Mouse (Mus musculus) midbrain, embryonic 15.5 days (tissue): ENCODE measurements at regions not wholly inside any gene's neighbourhood (a gene's known extent, or its start where the extent isn't known, plus 50 kb on each side); places are given as distances from the start of the nearest gene placed in this dataset.

Experiments
- ATAC-seq: fragments of 200-750 bp; cut with Nextera tagmentation; replicated peaks from 2 replicates; pipeline ENCODE4 v1.8.0; 2017; ENCODE audit warnings: moderate TSS enrichment
- H3K27ac ChIP-seq: fragments of 300-500 bp; sonication (generic); 2 replicates; pipeline ENCODE4 v1.5.1; 2015; ENCODE audit warnings: mild to moderate bottlenecking, inconsistent platforms
- H3K27me3 ChIP-seq: fragments of 300-500 bp; sonication (generic); replicated peaks from 2 replicates; pipeline ENCODE4 v1.6.1; 2015; ENCODE audit warnings: inconsistent platforms
- H3K36me3 ChIP-seq: fragments of 300-500 bp; sonication (generic); replicated peaks from 2 replicates; pipeline ENCODE4 v1.6.1; 2015; ENCODE audit warnings: inconsistent platforms
- H3K4me1 ChIP-seq: fragments of 300-500 bp; sonication (generic); 2 replicates; pipeline ENCODE4 v1.6.1; 2015; ENCODE audit warnings: inconsistent platforms
- H3K4me2 ChIP-seq: fragments of 300-500 bp; sonication (generic); 2 replicates; pipeline ENCODE4 v1.6.1; 2015; ENCODE audit warnings: inconsistent platforms, mild to moderate bottlenecking, moderate library complexity
- H3K4me3 ChIP-seq: fragments of 300-500 bp; sonication (generic); 2 replicates; pipeline ENCODE4 v1.5.1; 2015; ENCODE audit warnings: mild to moderate bottlenecking, inconsistent platforms
- H3K9ac ChIP-seq: fragments of 300-500 bp; sonication (generic); 2 replicates; pipeline ENCODE4 v1.6.1; 2015; ENCODE audit warnings: mild to moderate bottlenecking, inconsistent platforms
- H3K9me3 ChIP-seq: fragments of 300-500 bp; sonication (generic); 2 replicates; pipeline ENCODE4 v1.6.1; 2016; ENCODE audit warnings: inconsistent platforms
- WGBS: fragments of 180-500 bp; shearing (Covaris S2); methylation state at CpG from one replicate; pipeline ENCODE4 v1.1.7; 2015; ENCODE audit warnings: mixed read lengths; 5-methylcytosine and 5-hydroxymethylcytosine counted together

DNA sequence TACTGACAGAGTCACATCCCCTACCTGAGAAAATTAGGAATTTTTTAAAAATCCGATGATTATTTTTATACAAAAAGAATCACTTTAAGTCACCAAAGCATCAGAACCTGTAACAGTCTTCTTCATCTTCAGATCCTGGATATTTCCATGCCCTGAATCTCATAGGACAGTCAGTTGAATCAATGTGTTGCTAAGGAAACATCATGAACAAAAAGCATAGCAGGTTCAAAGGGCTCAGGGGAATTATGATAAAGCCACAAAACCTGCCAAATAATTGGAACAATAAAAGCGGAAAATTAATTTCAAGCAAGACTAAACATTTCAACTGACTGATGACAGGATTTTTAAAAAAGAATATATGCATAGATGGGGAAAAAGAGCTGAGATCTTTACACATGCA, 393.9 kb downstream of the Bckdhb start:
- H3K9ac ChIP-seq = no peak overlapping the region
- H3K27me3 ChIP-seq = no peaks in the 10 kb centered on the region
- H3K4me2 ChIP-seq = no peak overlapping the region
- H3K9me3 ChIP-seq = no peaks in the 10 kb centered on the region
- WGBS = 68% methylated on average over 2 of the region's 2 CpGs
- no peak overlapping the region for H3K4me3 ChIP-seq
- peaks cover 8% of the 10 kb centered on the region for H3K4me1 ChIP-seq
- peak; percentile 65 for ATAC-seq
- no peak overlapping the region for H3K27ac ChIP-seq
- H3K36me3 ChIP-seq = no peaks in the 10 kb centered on the region

DNA sequence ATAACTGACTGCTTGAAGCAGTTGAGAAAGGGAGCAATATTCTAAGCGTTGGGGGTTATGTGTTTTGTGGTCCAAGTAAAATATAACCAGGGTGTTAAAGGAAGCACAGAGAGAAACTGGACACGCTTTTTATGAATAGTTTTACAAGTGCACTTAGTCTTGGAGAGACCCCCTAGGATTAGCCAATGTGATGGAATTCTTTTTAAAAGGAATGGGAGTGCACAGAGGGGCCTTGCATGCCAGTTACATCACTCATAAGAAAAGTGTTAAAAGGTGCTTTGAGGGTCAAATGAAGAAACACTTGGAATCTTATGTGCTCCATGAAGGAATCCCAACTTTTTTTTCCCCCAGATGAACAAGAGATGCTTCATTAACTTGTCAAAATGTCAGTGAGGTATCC, 394.4 kb downstream of the Bckdhb start:
- Histone ChIP-seq H3K4me2 (no peak overlapping the region), H3K27me3 (no peaks in the 10 kb centered on the region), H3K9me3 (no peaks in the 10 kb centered on the region), H3K9ac (no peak overlapping the region), H3K27ac (no peak overlapping the region), H3K4me3 (no peak overlapping the region), H3K36me3 (no peaks in the 10 kb centered on the region), H3K4me1 (peaks cover 8% of the 10 kb centered on the region)
- no peak for ATAC-seq
- 27% methylated on average over 2 of the region's 2 CpGs for WGBS

DNA sequence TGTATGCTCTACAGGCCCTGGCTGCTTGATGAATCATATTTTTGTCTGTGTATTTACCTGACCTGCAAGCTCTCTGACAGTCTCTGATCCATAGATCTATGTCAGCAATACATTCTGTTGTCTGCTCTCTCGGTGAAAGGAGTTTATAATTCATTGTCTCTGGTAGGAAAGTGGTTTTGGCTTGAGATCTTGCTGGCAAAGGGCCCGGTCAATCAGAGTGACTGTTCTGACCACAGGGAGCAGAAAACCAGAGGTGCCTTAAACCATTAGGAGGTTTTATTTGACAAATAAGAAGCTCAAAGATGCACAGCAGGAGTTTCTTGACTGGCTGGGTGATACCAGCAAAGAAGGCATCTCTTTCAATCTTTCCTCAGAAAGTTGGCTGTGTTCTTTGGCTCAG, 398.2 kb downstream of the Bckdhb start:
- Histone ChIP-seq H3K4me3 (no peak overlapping the region), H3K9ac (no peak overlapping the region), H3K27ac (no peak overlapping the region), H3K9me3 (no peaks in the 10 kb centered on the region), H3K4me2 (no peak overlapping the region), H3K4me1 (peaks cover 8% of the 10 kb centered on the region), H3K36me3 (no peaks in the 10 kb centered on the region), H3K27me3 (no peaks in the 10 kb centered on the region)
- ATAC-seq = no peak
- WGBS = 56% methylated on average over 2 of the region's 2 CpGs

DNA sequence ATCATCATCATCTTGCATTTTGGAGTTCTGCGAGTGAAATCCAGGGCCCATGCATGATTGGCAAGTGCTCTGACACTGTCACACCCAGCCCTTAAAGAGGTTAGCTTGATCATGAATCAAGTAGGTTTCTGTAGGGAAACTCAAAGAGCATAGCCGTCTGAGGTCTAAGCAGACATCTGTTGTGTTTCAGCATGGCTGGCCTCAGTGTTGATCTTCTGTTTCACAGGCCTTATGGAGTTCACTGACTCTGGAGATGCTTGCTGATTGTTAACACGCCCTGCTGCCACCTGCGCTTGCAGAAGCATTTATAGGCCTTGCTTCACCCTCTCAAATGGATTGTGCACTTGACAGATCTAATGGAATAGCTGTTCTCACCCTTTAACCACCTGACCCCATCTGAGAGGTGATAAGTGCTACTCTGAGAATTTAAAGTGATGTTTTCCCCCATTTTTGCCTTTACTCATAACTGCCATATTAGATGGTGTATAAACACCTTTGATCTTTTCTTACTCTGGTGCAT, 406.2 kb downstream of the Bckdhb start:
- no peaks in the 10 kb centered on the region for H3K4me1 ChIP-seq
- no peaks in the 10 kb centered on the region for H3K27me3 ChIP-seq
- no peak overlapping the region for H3K27ac ChIP-seq
- 0 out of 2 replicates have a peak, but pooled peaks have one; percentile 58 for ATAC-seq
- WGBS = 76% methylated on average over 4 of the region's 4 CpGs
- H3K4me2 ChIP-seq = no peak overlapping the region
- no peak overlapping the region for H3K4me3 ChIP-seq
- no peaks in the 10 kb centered on the region for H3K9me3 ChIP-seq
- no peak overlapping the region for H3K9ac ChIP-seq
- H3K36me3 ChIP-seq = no peaks in the 10 kb centered on the region

DNA sequence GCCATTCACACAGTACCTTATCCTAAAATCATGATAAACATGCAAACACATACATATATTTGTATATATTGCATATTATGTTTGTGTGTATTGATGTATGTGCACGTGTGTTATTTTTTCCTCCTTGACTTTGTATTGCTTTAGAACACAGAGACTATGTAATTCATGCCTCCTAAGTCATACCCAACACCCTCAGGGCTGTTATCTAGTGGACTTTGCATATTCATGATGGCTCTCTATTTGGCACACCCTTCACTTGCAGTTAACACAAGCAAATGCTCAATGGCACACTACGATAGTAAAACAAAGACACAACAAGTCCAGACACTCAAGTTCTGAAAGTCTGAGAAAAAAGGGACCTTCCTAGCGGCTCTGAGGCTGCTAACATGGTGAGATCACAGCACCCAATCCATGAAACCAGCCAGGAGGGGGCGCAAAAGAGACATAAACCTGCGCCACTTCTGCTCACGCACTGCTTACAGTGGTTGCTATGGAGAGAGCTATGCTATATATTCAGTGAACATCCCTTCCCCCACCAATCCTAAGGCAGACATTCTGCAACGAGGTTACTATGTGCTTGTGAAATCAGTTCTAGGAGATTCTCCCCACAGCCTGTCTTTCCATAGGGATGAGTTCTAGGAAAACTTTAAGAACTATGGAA, 418.6 kb downstream of the Bckdhb start:
- Histone ChIP-seq H3K9me3 (no peaks in the 10 kb centered on the region), H3K27ac (no peak overlapping the region), H3K36me3 (no peaks in the 10 kb centered on the region), H3K4me3 (no peak overlapping the region), H3K4me2 (no peak overlapping the region), H3K27me3 (no peaks in the 10 kb centered on the region), H3K4me1 (0 out of 2 replicates have a peak, but pooled peaks cover 5% of the 10 kb centered on the region), H3K9ac (no peak overlapping the region)
- peak; percentile 94 for ATAC-seq
- WGBS = 17% methylated on average over 7 of the region's 7 CpGs

DNA sequence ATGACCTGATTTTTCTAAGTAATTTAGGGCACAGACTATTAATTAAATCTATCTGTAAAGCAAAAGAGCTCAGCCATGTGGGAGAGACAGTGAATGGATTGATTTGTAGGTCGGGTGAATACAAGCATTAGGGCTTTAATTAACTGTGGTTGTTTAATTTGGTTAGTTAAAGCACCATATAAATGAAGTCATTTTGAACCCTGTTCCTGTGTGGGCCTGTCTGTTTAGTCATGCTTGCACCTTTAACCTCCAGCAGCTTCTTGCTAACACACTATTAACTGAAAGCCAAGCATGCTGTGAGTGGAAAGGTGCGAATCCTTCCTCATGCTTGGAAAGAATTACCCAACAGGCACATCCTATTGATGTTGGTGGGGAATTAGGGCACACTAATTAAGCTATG, 425.3 kb downstream of the Bckdhb start:
- Histone ChIP-seq H3K4me3 (no peak overlapping the region), H3K9ac (no peak overlapping the region), H3K4me1 (no peaks in the 10 kb centered on the region), H3K9me3 (no peaks in the 10 kb centered on the region), H3K4me2 (no peak overlapping the region), H3K27me3 (no peaks in the 10 kb centered on the region), H3K36me3 (no peaks in the 10 kb centered on the region), H3K27ac (no peak overlapping the region)
- 31% methylated on average over 2 of the region's 2 CpGs for WGBS
- ATAC-seq = no peak

DNA sequence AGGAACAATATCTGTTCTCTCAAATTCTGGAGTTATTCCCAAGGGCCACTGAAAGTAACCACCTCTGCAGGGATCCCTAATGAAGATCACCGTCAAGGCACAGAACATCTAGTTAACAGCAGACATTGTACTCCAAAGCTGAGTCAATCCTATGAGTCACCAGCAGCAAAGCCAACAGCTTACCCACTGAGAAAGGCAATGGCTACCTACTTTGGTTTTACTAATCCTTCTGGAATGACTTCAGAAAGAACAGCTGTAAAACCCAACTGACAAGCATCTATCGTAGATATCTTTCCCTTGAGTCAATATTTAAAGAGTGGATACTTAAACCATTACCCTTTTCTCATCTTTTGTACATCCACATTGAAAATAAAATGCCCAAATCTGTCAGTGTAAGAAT, 429.5 kb downstream of the Bckdhb start:
- ATAC-seq = no peak
- H3K36me3 ChIP-seq = no peaks in the 10 kb centered on the region
- no peak overlapping the region for H3K9ac ChIP-seq
- no peaks in the 10 kb centered on the region for H3K4me1 ChIP-seq
- 85% methylated on average over 2 of the region's 2 CpGs for WGBS
- no peak overlapping the region for H3K4me2 ChIP-seq
- H3K27me3 ChIP-seq = no peaks in the 10 kb centered on the region
- no peak overlapping the region for H3K27ac ChIP-seq
- no peaks in the 10 kb centered on the region for H3K9me3 ChIP-seq
- H3K4me3 ChIP-seq = no peak overlapping the region

DNA sequence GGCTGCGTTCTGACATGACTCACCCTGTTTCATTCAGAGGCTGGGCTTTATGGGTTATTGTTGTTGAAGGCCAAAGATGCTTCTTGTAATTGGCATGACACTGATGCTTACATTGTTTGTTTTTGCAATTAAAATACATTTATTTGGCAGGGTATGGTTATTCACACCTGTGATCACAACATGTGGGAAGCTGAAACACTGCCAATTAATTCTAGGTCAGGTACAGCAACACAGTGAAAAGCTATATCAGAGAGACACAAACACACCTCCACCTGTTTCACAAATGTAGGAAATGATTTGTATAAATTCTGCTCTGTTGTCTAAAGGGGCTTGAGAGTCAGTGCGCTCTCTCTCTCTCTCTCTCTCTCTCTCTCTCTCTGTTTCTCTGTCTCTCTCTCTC, 431.2 kb downstream of the Bckdhb start:
- no peak overlapping the region for H3K9ac ChIP-seq
- no peaks in the 10 kb centered on the region for H3K9me3 ChIP-seq
- WGBS = 96% methylated on average over 2 of the region's 2 CpGs
- H3K4me1 ChIP-seq = no peaks in the 10 kb centered on the region
- H3K4me2 ChIP-seq = no peak overlapping the region
- H3K27me3 ChIP-seq = no peaks in the 10 kb centered on the region
- no peak for ATAC-seq
- H3K36me3 ChIP-seq = no peaks in the 10 kb centered on the region
- no peak overlapping the region for H3K27ac ChIP-seq
- H3K4me3 ChIP-seq = no peak overlapping the region

DNA sequence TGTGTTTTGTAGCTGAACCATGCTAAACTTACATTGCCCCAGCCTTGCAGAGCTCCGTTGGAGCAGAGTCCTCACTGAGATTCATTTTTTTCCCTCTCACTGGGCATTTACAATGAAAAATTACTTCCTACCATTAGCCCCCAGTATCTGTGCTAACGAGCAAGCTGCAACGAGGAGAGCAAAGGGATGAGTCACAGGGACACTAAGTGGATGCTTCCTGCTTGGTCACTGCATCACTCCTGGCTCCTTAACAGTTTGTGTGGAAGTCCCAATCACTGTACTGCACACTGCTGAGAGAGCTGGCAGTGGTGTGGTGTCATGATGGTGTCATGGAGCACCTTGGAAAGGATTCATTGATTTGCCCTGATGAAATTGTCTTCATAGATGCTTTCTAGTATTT, 434.9 kb downstream of the Bckdhb start:
- H3K27me3 ChIP-seq = no peaks in the 10 kb centered on the region
- no peak overlapping the region for H3K4me3 ChIP-seq
- no peaks in the 10 kb centered on the region for H3K36me3 ChIP-seq
- no peak overlapping the region for H3K27ac ChIP-seq
- H3K4me2 ChIP-seq = no peak overlapping the region
- no peaks in the 10 kb centered on the region for H3K9me3 ChIP-seq
- no peaks in the 10 kb centered on the region for H3K4me1 ChIP-seq
- ATAC-seq = no peak
- H3K9ac ChIP-seq = no peak overlapping the region
- WGBS = 57% methylated on average over 3 of the region's 3 CpGs

DNA sequence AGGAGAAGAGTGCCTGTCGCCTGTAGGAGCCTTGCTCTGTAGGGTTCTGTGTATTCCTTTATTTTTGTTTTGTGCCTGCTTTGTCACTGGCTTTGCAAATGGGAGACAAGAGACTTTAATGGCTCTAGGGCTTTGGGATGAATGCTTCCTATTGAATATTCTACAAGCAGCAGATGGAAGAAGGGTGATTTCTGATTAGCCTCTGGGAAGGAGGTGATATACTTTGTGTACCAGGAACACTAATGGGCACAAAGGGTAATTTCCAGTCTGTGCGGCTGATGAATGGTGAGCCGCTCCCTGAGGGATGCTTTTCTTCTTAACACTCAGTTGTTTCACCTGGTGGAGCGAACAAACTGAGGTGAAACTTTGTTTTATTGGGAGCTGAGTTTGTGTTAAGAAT, 435.5 kb downstream of the Bckdhb start:
- H3K27me3 ChIP-seq = no peaks in the 10 kb centered on the region
- H3K9ac ChIP-seq = no peak overlapping the region
- ATAC-seq = no peak
- H3K4me2 ChIP-seq = no peak overlapping the region
- no peaks in the 10 kb centered on the region for H3K36me3 ChIP-seq
- H3K4me3 ChIP-seq = no peak overlapping the region
- H3K4me1 ChIP-seq = no peaks in the 10 kb centered on the region
- no peaks in the 10 kb centered on the region for H3K9me3 ChIP-seq
- no peak overlapping the region for H3K27ac ChIP-seq
- 64% methylated on average over 4 of the region's 4 CpGs for WGBS

DNA sequence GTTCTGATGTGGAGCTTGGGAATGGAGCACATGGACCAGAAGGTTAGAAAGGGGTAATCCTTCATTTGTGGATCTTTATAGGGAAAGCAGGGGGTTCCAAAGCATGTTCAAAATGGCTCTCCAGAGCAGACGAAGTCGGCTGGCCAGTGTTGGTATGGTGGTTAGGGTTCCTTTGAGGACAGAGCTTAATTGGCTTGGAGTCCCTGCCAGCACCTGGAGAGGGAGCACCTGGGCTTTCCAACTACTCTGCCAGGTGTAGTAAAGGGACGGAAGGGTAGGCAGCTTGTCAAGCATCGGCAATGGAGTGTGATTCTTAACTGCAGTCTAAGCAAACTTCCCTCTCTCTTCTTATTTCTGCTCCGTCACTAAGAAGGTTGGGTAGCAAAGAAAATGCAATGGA, 438.5 kb downstream of the Bckdhb start:
- H3K9me3 ChIP-seq = no peaks in the 10 kb centered on the region
- H3K4me2 ChIP-seq = no peak overlapping the region
- H3K9ac ChIP-seq = no peak overlapping the region
- no peak overlapping the region for H3K4me3 ChIP-seq
- H3K36me3 ChIP-seq = no peaks in the 10 kb centered on the region
- no peaks in the 10 kb centered on the region for H3K27me3 ChIP-seq
- no peaks in the 10 kb centered on the region for H3K4me1 ChIP-seq
- H3K27ac ChIP-seq = no peak overlapping the region
- WGBS = 96% methylated on average over 5 of the region's 5 CpGs
- no peak for ATAC-seq

DNA sequence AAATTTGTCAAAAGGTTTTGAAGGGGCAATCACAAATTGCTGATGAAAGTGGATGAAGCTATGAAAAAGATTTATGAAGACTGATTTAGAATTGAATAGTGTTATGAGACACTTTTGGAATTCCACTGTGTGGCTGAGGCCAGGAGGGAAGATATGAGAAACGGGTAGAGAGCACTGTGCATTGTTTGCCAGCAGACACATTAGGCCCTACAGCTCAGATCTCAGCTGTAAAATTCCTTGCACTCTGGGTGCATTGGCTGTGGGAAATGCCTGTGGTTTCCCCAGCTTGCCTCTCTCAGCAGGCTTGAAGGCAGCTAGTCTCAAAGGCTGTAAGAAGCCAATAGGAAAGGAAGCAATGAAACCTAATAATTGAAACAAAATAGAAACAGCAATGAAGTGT, 444.3 kb downstream of the Bckdhb start:
- H3K9me3 ChIP-seq = no peaks in the 10 kb centered on the region
- 61% methylated on average over 1 of the region's 1 CpGs for WGBS
- H3K36me3 ChIP-seq = no peaks in the 10 kb centered on the region
- H3K27ac ChIP-seq = no peak overlapping the region
- H3K4me1 ChIP-seq = no peaks in the 10 kb centered on the region
- H3K9ac ChIP-seq = no peak overlapping the region
- no peaks in the 10 kb centered on the region for H3K27me3 ChIP-seq
- H3K4me3 ChIP-seq = no peak overlapping the region
- ATAC-seq = no peak
- no peak overlapping the region for H3K4me2 ChIP-seq

DNA sequence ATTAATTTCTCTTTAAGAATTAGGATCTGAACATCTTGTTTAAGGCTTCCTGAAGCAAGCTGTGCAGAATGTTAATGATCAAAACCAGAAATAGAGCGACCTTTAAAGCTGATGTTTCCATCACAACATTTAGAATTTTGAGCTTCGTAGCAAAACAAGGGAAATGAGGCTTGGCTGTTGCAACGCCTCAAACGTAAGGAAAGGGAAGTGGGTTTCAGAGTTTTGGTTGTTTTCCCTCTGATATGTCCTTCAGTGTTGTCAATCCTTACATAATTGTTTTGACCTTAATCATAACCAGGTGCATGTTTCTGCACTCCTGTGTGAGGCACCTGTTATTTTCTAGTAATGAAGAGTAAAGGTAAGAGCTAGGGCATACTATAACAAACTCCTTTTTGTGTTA, 445.3 kb downstream of the Bckdhb start:
- 74% methylated on average over 4 of the region's 4 CpGs for WGBS
- Histone ChIP-seq H3K9ac (no peak overlapping the region), H3K4me3 (no peak overlapping the region), H3K9me3 (no peaks in the 10 kb centered on the region; the same call in 1 of the 2 replicates), H3K27me3 (no peaks in the 10 kb centered on the region), H3K4me2 (no peak overlapping the region), H3K4me1 (no peaks in the 10 kb centered on the region), H3K36me3 (no peaks in the 10 kb centered on the region), H3K27ac (no peak overlapping the region)
- ATAC-seq = no peak
